Mouse (Mus musculus) C2C12 (cell line): Measurements from ENCODE around the gene Dach1.

Source experiments
- CEBPB ChIP-seq: IDR thresholded peaks from one replicate; pipeline ENCODE4 v1.6.1; 2011; ENCODE audit warnings: low read depth, mild to moderate bottlenecking, control low read depth, moderate library complexity
- CTCF ChIP-seq: IDR thresholded peaks from one replicate; pipeline ENCODE4 v1.5.1; 2011; ENCODE audit not compliant: control insufficient read depth, insufficient read depth, insufficient read length
- MAX ChIP-seq: IDR thresholded peaks from one replicate; pipeline ENCODE4 v1.6.1; 2011; ENCODE audit warnings: mild to moderate bottlenecking, control low read depth
- MYOD1 ChIP-seq: IDR thresholded peaks from one replicate; pipeline ENCODE4 v1.6.1; 2011; ENCODE audit warnings: low read depth; ENCODE audit not compliant: control insufficient read depth, insufficient read length
- MYOG ChIP-seq: IDR thresholded peaks from one replicate; pipeline ENCODE4 v1.6.1; 2011; ENCODE audit not compliant: control insufficient read depth, insufficient read length; ENCODE audit errors: extremely low read depth
- USF1 ChIP-seq: IDR thresholded peaks from one replicate; pipeline ENCODE4 v1.6.1; 2011; ENCODE audit warnings: low read depth, mild to moderate bottlenecking, control low read depth, moderate library complexity

GRCm38 (mm10) chr14:98173831-98174230, 4.3 kb upstream of the Dach1 start:
- no peak for TF ChIP-seq CEBPB
- TF ChIP-seq MAX: no peak
- no peak for TF ChIP-seq CTCF
- no peak for TF ChIP-seq MYOD1
- no peak for TF ChIP-seq USF1
- TF ChIP-seq MYOG: no peak
